Mouse (Mus musculus): ENCODE measurements around the gene Ly6g6f. TPM values are rescaled to one million over a fixed set of nuclear protein-coding genes. Genes with fewer than 3 reads are reported as not detected.
A peak's percentile ranks its signal among the peaks of the same experiment; 100 is the strongest.
"Not testable (repeated sequence)": the region's sequence is repeated elsewhere in the genome, so short reads cannot be mapped to it uniquely, and the experiment has no call there.

The Ly6g6f gene
- polyA plus RNA-seq, 1 experiment, result 0.08 TPM

DNA sequence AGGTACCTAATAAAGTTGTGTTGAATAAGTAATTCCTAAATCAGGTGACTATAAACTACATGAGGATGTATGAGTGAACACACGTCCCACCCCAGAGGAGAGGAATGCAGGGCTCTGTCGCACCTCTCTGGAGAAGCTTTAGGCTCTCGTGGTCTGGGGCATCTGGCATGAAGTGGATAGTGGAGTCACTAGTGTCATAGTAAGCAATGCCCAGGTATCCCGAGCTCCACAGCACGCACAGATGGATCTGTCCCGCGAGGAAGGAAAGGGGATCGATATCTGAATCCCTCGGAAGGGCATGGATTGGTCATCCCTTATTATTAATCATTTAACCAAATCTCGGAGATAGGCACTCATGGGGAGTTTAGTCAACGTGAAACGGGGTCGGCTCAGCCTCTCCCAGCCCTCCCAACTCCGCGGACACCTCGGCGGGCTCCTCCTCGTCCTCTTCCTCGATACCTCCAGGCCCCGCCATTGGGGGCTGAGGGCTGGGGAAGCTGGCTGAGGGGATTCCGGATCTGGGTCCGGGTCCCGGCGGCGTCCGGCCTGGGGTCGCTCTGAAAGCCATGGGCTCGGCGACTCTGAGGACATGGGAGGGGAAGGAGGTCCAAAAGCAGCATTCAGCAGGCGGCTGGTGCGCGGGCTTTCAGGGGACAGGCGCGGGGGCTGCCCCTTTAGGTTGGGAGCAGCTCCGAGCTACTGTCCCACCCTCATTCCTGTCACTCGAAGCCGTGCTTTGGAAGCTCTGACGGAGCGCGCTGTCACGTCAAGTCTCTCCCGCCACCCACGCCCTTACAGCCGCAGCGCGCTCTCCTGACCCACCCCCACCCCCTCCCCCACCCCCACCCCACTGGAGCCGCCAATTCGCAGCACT, 39.4 kb downstream of the Ly6g6f start:
- H3K4me1 ChIP-seq (ENCODE audit: control insufficient read depth), result peaks cover 92% of the 10 kb centered on the region
- no peaks in the 10 kb centered on the region for H3K27me3 ChIP-seq (ENCODE audit: control insufficient read depth)
- TF ChIP-seq GATA1 (IDR thresholded peaks at IDR 0.05; ENCODE audit: low read length), result no peak
- no peak for TF ChIP-seq TAL1 (IDR thresholded peaks at IDR 0.05; ENCODE audit: low read length)
- no peaks in the 10 kb centered on the region for H3K9me3 ChIP-seq (ENCODE audit: control insufficient read depth, low read length)
- H3K4me3 ChIP-seq (replicated peaks), result peak overlapping the region; percentile 81
- no peaks in the 10 kb centered on the region; the same call in 1 of the 2 replicates for H3K36me3 ChIP-seq (ENCODE audit: control insufficient read depth)

DNA sequence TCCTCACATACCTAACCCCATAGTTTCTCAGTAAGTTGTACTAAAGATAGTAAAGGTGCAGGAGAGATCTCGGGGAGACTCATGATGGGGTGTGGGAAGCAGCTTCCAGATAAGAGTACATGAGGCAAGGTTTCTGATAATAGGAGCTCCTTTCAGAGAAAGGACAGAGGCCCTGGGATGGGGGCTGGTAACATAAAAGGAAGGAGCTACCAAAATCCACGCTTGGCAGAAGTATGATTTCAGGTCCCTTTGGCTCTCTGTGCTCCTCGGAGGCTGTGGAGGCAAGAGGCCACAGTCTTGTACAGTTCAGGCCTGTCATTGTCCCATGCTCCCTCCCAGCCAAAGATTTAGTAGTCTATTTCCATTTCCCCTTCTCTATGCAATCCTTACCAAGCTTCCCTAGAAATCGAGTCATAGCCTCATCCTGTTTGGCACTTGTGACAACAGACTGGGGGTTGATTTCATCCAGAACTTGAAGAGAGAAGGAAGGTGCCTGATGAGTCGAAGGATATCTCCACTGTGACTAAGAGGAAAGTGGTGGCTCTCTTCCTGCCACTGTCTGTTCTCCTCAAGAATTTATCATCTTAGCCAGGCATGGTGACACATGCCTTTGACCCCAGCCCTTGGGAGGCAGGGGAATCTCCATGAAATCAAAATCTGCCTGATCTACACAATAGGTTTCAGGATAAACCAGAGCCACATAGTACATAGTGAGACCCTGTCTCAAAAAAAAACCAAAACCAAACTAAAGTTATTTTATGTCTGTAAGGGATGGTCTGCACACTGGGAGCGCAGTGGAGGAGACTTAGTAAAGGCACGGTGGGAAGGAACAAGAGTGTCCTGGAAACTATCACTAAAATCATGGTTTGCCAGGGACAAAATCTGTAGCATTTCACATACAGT, 40.3 kb downstream of the Ly6g6f start:
- TF ChIP-seq TAL1 (IDR thresholded peaks at IDR 0.05; ENCODE audit: low read length), result no peak
- TF ChIP-seq GATA1 (IDR thresholded peaks at IDR 0.05; ENCODE audit: low read length), result peak; percentile 32
- Histone ChIP-seq H3K9me3 (ENCODE audit: control insufficient read depth, low read length) (no peaks in the 10 kb centered on the region), H3K27me3 (ENCODE audit: control insufficient read depth) (no peaks in the 10 kb centered on the region), H3K4me3 (replicated peaks) (peak overlapping the region; percentile 81), H3K36me3 (ENCODE audit: control insufficient read depth) (no peaks in the 10 kb centered on the region; the same call in 1 of the 2 replicates), H3K4me1 (ENCODE audit: control insufficient read depth) (peaks cover 84% of the 10 kb centered on the region)

DNA sequence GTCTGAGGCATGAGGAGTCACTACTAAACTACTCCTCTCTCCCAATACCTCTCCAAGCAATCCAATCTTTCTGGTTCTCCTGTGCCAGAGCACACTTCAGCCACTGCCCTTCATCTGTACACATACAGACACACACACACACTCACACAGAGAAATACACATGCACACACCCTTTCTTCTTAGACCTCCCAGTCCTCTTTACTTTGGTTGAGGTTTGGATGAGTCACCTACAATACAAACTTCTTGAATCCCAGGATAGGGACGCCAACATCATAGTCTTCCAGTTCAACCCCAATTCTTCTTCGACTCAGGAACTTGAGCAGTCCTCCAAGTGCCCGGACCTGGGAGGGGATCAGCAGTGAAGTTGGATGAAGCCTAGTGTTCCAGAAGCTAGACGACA, 41.6 kb downstream of the Ly6g6f start:
- no peak overlapping the region for H3K4me3 ChIP-seq (replicated peaks)
- H3K4me1 ChIP-seq (ENCODE audit: control insufficient read depth), result peaks cover 70% of the 10 kb centered on the region
- no peaks in the 10 kb centered on the region for H3K9me3 ChIP-seq (ENCODE audit: control insufficient read depth, low read length)
- TF ChIP-seq GATA1 (IDR thresholded peaks at IDR 0.05; ENCODE audit: low read length) (no peak), TAL1 (IDR thresholded peaks at IDR 0.05; ENCODE audit: low read length) (no peak)
- H3K36me3 ChIP-seq (ENCODE audit: control insufficient read depth), result no peaks in the 10 kb centered on the region; the same call in 1 of the 2 replicates
- no peaks in the 10 kb centered on the region for H3K27me3 ChIP-seq (ENCODE audit: control insufficient read depth)

DNA sequence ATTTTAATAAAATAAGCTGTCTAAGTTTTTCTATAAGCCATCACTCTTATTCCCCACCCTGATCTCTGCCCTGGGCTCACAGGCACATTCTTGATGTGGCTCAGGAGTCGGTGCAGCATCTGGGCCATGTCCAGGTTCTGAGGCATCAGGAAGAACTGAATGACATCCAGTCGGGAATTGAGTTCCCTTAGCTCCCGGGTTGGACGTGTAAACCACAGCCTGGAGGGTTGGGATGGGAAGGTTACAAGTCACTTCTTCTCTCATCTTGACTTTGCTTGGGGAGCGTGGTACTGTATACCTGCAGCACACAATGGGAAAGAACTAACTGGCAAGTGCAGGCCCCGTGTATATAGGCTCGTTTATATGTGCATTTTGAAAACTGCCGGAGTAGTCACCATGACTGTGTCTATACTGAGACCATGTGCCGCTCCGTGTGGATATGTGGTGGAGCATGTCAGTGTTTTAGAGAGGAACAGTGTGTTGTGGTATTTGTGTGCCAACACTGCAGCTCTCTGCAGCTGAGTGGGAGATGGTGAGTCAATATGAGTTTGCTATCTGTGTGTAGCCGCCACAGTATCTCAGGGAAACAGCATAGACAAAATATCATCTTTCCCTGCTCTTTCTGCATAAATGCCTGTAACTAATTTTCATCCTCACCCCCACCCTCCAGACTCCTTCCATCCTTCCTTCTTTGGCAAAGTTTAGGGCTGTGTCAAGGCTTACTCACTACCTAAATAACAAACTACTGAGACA, 46.1 kb downstream of the Ly6g6f start:
- Histone ChIP-seq H3K4me3 (replicated peaks) (no peak overlapping the region), H3K4me1 (ENCODE audit: control insufficient read depth) (peaks cover 30% of the 10 kb centered on the region), H3K27me3 (ENCODE audit: control insufficient read depth) (no peaks in the 10 kb centered on the region), H3K36me3 (ENCODE audit: control insufficient read depth) (no peaks in the 10 kb centered on the region; the same call in 1 of the 2 replicates), H3K9me3 (ENCODE audit: control insufficient read depth, low read length) (no peaks in the 10 kb centered on the region)
- no peak for TF ChIP-seq TAL1 (IDR thresholded peaks at IDR 0.05; ENCODE audit: low read length)
- TF ChIP-seq GATA1 (IDR thresholded peaks at IDR 0.05; ENCODE audit: low read length), result no peak

DNA sequence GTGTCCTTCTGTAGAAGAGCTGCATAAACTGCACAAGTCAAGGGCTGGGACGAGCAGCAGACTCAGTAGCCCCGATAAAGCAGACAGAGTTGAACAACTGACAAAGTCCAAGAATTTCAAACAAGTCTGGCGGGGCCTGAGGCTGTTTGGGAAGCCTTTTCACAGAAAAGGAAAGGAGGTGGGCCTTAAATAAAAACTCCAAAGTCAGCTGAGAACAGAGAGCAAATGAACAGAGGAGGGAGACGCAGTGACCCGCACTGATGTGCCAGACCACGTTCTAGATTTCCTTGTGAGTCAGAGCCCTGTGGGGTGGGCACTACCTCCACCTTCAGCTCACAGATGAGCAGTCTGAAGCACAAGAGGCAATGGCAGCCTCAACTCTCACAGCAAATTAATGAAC, 50.5 kb downstream of the Ly6g6f start:
- Histone ChIP-seq H3K4me1 (ENCODE audit: control insufficient read depth) (peaks cover 27% of the 10 kb centered on the region), H3K4me3 (replicated peaks) (no peak overlapping the region), H3K36me3 (ENCODE audit: control insufficient read depth) (no peaks in the 10 kb centered on the region; the same call in 1 of the 2 replicates), H3K27me3 (ENCODE audit: control insufficient read depth) (no peaks in the 10 kb centered on the region), H3K9me3 (ENCODE audit: control insufficient read depth, low read length) (no peaks in the 10 kb centered on the region)
- TF ChIP-seq GATA1 (IDR thresholded peaks at IDR 0.05; ENCODE audit: low read length) (no peak), TAL1 (IDR thresholded peaks at IDR 0.05; ENCODE audit: low read length) (no peak)

DNA sequence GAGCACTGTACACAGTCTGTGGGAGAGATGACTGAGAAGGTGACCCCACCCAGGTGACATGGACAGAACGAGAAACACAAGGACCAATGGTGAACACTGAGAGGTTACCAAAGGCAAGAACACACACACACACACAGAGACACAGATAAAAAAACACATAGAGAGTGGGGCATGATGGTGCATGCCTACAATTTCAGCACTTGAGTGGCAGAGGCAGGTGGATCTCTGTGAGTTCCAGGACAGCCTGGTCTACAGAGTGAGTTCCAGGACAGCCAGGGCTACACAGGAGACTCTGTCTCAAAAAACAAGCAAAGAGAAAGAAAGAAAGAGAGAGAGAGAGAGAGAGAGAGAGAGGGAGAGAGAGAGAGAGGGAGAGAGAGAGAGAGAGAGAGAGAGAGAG, 51.7 kb downstream of the Ly6g6f start:
- H3K36me3 ChIP-seq (ENCODE audit: control insufficient read depth); H3K9me3 ChIP-seq (ENCODE audit: control insufficient read depth, low read length); H3K4me3 ChIP-seq (replicated peaks); H3K27me3 ChIP-seq (ENCODE audit: control insufficient read depth): not testable (repeated sequence)
- H3K4me1 ChIP-seq (ENCODE audit: control insufficient read depth), result peaks cover 32% of the 10 kb centered on the region

DNA sequence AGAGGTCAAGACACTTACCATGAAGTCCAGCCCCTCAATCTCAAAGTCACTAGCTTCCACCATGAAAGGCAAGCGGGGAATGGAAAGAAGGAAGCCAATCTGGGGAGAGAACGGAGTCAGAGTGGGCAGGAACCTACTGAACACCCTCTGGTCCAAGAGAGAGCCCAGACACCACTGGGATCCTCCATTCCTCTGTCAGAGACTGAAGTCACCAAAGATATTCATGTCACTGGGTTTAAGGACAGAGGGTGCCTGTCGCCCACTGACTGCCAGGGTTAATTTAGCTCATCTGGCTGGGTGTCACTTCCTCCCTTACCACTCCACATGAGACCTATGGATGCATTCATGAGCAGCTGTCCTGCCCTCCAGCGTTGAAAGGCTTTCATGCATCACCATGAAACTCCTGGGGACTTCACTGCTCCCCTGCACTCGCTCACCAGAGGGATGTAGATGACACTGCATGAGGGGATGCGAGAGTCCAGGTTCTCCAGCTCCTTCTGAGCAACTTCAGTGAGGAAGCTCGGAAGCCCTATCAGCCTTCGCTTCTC, 53.0 kb downstream of the Ly6g6f start:
- H3K27me3 ChIP-seq (ENCODE audit: control insufficient read depth), result no peaks in the 10 kb centered on the region
- no peaks in the 10 kb centered on the region; the same call in 1 of the 2 replicates for H3K36me3 ChIP-seq (ENCODE audit: control insufficient read depth)
- no peak overlapping the region for H3K4me3 ChIP-seq (replicated peaks)
- TF ChIP-seq TAL1 (IDR thresholded peaks at IDR 0.05; ENCODE audit: low read length) (no peak), GATA1 (IDR thresholded peaks at IDR 0.05; ENCODE audit: low read length) (no peak)
- peaks cover 41% of the 10 kb centered on the region for H3K4me1 ChIP-seq (ENCODE audit: control insufficient read depth)
- no peaks in the 10 kb centered on the region for H3K9me3 ChIP-seq (ENCODE audit: control insufficient read depth, low read length)

DNA sequence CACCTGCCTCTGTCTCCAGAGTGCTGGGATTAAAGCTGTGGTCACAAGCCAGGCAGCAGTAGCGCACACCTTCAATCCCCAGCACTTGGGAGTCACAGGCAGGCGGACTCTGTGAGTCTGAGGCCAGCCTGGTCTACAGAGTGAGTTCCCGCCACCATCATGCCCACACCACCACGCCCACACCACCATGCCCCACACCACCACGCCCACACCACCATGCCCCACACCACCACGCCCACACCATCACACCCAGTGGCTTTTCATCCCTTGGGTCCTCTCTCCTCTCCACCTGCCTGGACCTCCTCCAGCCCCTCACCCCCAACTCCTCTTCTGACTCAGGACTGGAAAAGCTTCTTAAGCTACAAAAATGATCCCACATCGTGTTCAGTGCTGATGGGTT, 53.5 kb downstream of the Ly6g6f start:
- Histone ChIP-seq H3K4me3 (replicated peaks) (no peak overlapping the region), H3K36me3 (ENCODE audit: control insufficient read depth) (no peaks in the 10 kb centered on the region; the same call in 1 of the 2 replicates), H3K27me3 (ENCODE audit: control insufficient read depth) (no peaks in the 10 kb centered on the region), H3K9me3 (ENCODE audit: control insufficient read depth, low read length) (no peaks in the 10 kb centered on the region), H3K4me1 (ENCODE audit: control insufficient read depth) (peaks cover 44% of the 10 kb centered on the region)
- TF ChIP-seq GATA1 (IDR thresholded peaks at IDR 0.05; ENCODE audit: low read length) (no peak), TAL1 (IDR thresholded peaks at IDR 0.05; ENCODE audit: low read length) (no peak)
